Mouse (Mus musculus): ENCODE results near the gene Prdx5. TPM values are rescaled to one million over a fixed set of nuclear protein-coding genes. Genes with fewer than 3 reads are reported as not detected.
A peak's percentile ranks its signal among the peaks of the same experiment; 100 is the strongest.

Prdx5 gene
- total and polyA plus RNA-seq, 3 experiments, result 74.8 to 137 (median 83.5) TPM

DNA sequence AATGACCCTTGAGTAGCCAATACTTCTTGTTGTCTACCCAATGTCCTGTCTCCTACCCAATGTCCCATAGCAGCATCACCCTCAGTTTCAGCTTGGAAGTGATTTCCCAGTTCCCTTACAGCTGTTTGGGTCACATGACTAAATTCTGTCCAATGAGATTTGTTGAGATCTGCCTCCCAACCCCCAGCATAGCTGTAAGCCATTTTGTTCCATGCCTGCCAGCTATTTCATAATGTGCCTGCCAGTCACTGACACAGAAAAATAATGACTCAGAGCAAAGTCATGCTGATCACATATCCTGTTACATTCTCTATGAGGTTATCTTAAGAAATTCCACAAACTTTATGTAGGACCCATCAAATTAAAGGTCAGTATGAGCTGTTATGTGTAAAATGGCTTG, 33.1 kb downstream of the Prdx5 start:
- no peak overlapping the region for H3K4me2 ChIP-seq (ENCODE audit: insufficient read depth, low read depth, poor library complexity, severe bottlenecking)
- no peak for DNase-seq (ENCODE audit: extremely low read depth)
- H3K79me2 ChIP-seq (replicated peaks; ENCODE audit: control insufficient read depth, extremely low read depth, insufficient read depth, poor library complexity, severe bottlenecking), result no peaks in the 10 kb centered on the region
- dilution Hi-C loops (cut with MboI; ENCODE audit: extremely low pct_ligation_motif_present, extremely low pct_unique_long_range_greater_than_20kb, low sequenced_read_pairs) (no loop called here), in situ Hi-C loops (cut with MboI; ENCODE audit: low pct_ligation_motif_present, low pct_unique_long_range_greater_than_20kb, low sequenced_read_pairs) (no loop called here)
- H3K9me3 ChIP-seq (replicated peaks; ENCODE audit: low read length), result peaks cover 2% of the 10 kb centered on the region
- no peaks in the 10 kb centered on the region for H3K27me3 ChIP-seq (replicated peaks)
- H3K36me3 ChIP-seq (replicated peaks in 1 of 2; ENCODE audit: control insufficient read depth in 1 of 2, insufficient read depth in 1 of 2, low read length in 1 of 2), result no peaks in the 10 kb centered on the region
- TF ChIP-seq USF2 (conservative IDR thresholded peaks at IDR 0.05; ENCODE audit: low read depth, low read length) (peak; percentile 27; the same call in 1 of the 2 replicates), KAT2A (IDR thresholded peaks at IDR 0.05; ENCODE audit: insufficient replicate concordance, low read length) (no peak)
- peaks cover 6 to 12% of the 10 kb centered on the region in 2 experiments for H3K4me1 ChIP-seq (ENCODE audit: control insufficient read depth in 1 of 2, insufficient read depth in 2 of 2)
- no peak overlapping the region for H3K27ac ChIP-seq (ENCODE audit: insufficient read depth, low read depth)
- no peak overlapping the region for H3K9ac ChIP-seq (ENCODE audit: insufficient read depth, low read depth)
- no peak overlapping the region for H3K4me3 ChIP-seq (replicated peaks in 1 of 3; ENCODE audit: low read depth in 2 of 3, low read length in 2 of 3, poor library complexity in 1 of 3)

- dilution Hi-C loops (cut with MboI; ENCODE audit: extremely low pct_ligation_motif_present, extremely low pct_unique_long_range_greater_than_20kb, low sequenced_read_pairs) (no loop called here), in situ Hi-C loops (cut with MboI; ENCODE audit: low pct_ligation_motif_present, low pct_unique_long_range_greater_than_20kb, low sequenced_read_pairs) (no loop called here)
- H3K4me1 ChIP-seq (ENCODE audit: control insufficient read depth in 1 of 2, insufficient read depth in 2 of 2), result peaks cover 8 to 22% of the 10 kb centered on the region in 2 experiments
- no peaks in the 10 kb centered on the region for H3K79me2 ChIP-seq (replicated peaks; ENCODE audit: control insufficient read depth, extremely low read depth, insufficient read depth, poor library complexity, severe bottlenecking)
- H3K9ac ChIP-seq (ENCODE audit: insufficient read depth, low read depth), result no peak overlapping the region
- H3K27ac ChIP-seq (ENCODE audit: insufficient read depth, low read depth), result no peak overlapping the region
- no peak overlapping the region for H3K4me3 ChIP-seq (replicated peaks in 1 of 3; ENCODE audit: low read depth in 2 of 3, low read length in 2 of 3, poor library complexity in 1 of 3)
- no peak overlapping the region for H3K4me2 ChIP-seq (ENCODE audit: insufficient read depth, low read depth, poor library complexity, severe bottlenecking)
- H3K9me3 ChIP-seq (replicated peaks; ENCODE audit: low read length), result peaks cover 2% of the 10 kb centered on the region
- TF ChIP-seq USF1 (IDR thresholded peaks at IDR 0.05; ENCODE audit: low read depth, low read length) (no peak), PAX5 (IDR thresholded peaks at IDR 0.05; ENCODE audit: low read length) (no peak), CTCF (conservative IDR thresholded peaks at IDR 0.05 in 1 of 2, IDR thresholded peaks at IDR 0.05 in 1 of 2; ENCODE audit: low read depth in 2 of 2, low read length in 2 of 2) (no peak), ZNF384 (IDR thresholded peaks at IDR 0.05; ENCODE audit: low read depth, low read length) (no peak), POLR2A (IDR thresholded peaks at IDR 0.05; ENCODE audit: low read depth, low read length) (no peak), MYC (IDR thresholded peaks at IDR 0.05; ENCODE audit: low read depth, low read length) (no peak), SIN3A (IDR thresholded peaks at IDR 0.05; ENCODE audit: low read length) (no peak), MAZ (IDR thresholded peaks at IDR 0.05; ENCODE audit: low read depth, low read length) (no peak), KAT2A (IDR thresholded peaks at IDR 0.05; ENCODE audit: insufficient replicate concordance, low read length) (no peak), SMC3 (IDR thresholded peaks at IDR 0.05; ENCODE audit: low read depth, low read length) (no peak), BHLHE40 (IDR thresholded peaks at IDR 0.05; ENCODE audit: low read depth, low read length) (no peak), TBP (conservative IDR thresholded peaks at IDR 0.05; ENCODE audit: low read depth, low read length) (no peak), MAX (IDR thresholded peaks at IDR 0.05; ENCODE audit: low read length) (no peak), MAFK (IDR thresholded peaks at IDR 0.05; ENCODE audit: insufficient replicate concordance, low read length) (no peak), ZKSCAN1 (IDR thresholded peaks at IDR 0.05; ENCODE audit: borderline replicate concordance, low read depth, low read length) (no peak), POLR2AphosphoS2 (IDR thresholded peaks at IDR 0.05; ENCODE audit: low read depth, low read length) (no peak), TCF12 (IDR thresholded peaks at IDR 0.05; ENCODE audit: low read depth, low read length) (no peak), RAD21 (IDR thresholded peaks at IDR 0.05; ENCODE audit: low read depth, low read length) (no peak), ZC3H11A (IDR thresholded peaks at IDR 0.05; ENCODE audit: low read depth, low read length) (no peak), RCOR1 (conservative IDR thresholded peaks at IDR 0.05; ENCODE audit: low read depth, low read length) (no peak)
- H3K36me3 ChIP-seq (replicated peaks in 1 of 2; ENCODE audit: control insufficient read depth in 1 of 2, insufficient read depth in 1 of 2, low read length in 1 of 2), result no peaks in the 10 kb centered on the region
- no peaks in the 10 kb centered on the region for H3K27me3 ChIP-seq (replicated peaks)
- DNase-seq (ENCODE audit: extremely low read depth), result no peak
Measured at GRCm38 (mm10) chr19:6875834-6876233, 34.1 kb downstream of the Prdx5 start.
